Mouse (Mus musculus) B cell, adult (primary cell): ENCODE measurements around the gene Dmrta1. TPM values are rescaled to one million over a fixed set of nuclear protein-coding genes. Genes with fewer than 3 reads are reported as not detected.

Source experiments
- total RNA-seq: library from RNA; stranded (reverse); gene quantifications from 4 replicates; pipeline ENCODE4 v1.2.4, GENCODE M21; 2023; ENCODE audit not compliant: inconsistent age

Gene Dmrta1
- not detected in 4 replicates for total RNA-seq

GRCm38 (mm10) chr4:89679195-89679594 is at the start of gene Dmrta1:
Gene Dmrta1, plus strand, starts transcription at chr4:89679436.

